Mouse (Mus musculus) heart, embryonic 15.5 days (tissue): Measurements from ENCODE around the gene Gm9999. TPM values are rescaled to one million over a fixed set of nuclear protein-coding genes. Genes with fewer than 3 reads are reported as not detected.
A peak's percentile ranks its signal among the peaks of the same experiment; 100 is the strongest.
"Not testable (repeated sequence)": the region's sequence is repeated elsewhere in the genome, so short reads cannot be mapped to it uniquely, and the experiment has no call there.

Source experiments
- ATAC-seq: fragments of 200-750 bp; cut with Nextera tagmentation; replicated peaks from 2 replicates; pipeline ENCODE4 v1.8.0; 2017; ENCODE audit warnings: low read depth, moderate TSS enrichment; ENCODE audit not compliant: insufficient number of reproducible peaks, insufficient read depth, low FRiP score
- H3K27ac ChIP-seq: fragments of 300-500 bp; sonication (generic); 2 replicates; pipeline ENCODE4 v1.5.1; 2015; ENCODE audit warnings: mild to moderate bottlenecking, inconsistent platforms
- H3K27me3 ChIP-seq: fragments of 300-500 bp; sonication (generic); 2 replicates; pipeline ENCODE4 v1.6.1; 2015; ENCODE audit warnings: inconsistent platforms
- H3K36me3 ChIP-seq: fragments of 300-500 bp; sonication (generic); 2 replicates; pipeline ENCODE4 v1.6.1; 2015; ENCODE audit warnings: mild to moderate bottlenecking, inconsistent platforms
- H3K4me1 ChIP-seq: fragments of 300-500 bp; sonication (generic); replicated peaks from 2 replicates; pipeline ENCODE4 v1.6.1; 2015; ENCODE audit warnings: inconsistent platforms
- H3K4me2 ChIP-seq: fragments of 300-500 bp; sonication (generic); 2 replicates; pipeline ENCODE4 v1.6.1; 2015; ENCODE audit warnings: inconsistent platforms, mild to moderate bottlenecking, moderate library complexity
- H3K4me3 ChIP-seq: fragments of 300-500 bp; sonication (generic); 2 replicates; pipeline ENCODE4 v1.5.1; 2015; ENCODE audit warnings: mild to moderate bottlenecking, inconsistent platforms
- H3K9ac ChIP-seq: fragments of 300-500 bp; sonication (generic); 2 replicates; pipeline ENCODE4 v1.6.1; 2015; ENCODE audit warnings: mild to moderate bottlenecking, inconsistent platforms
- H3K9me3 ChIP-seq: fragments of 300-500 bp; sonication (generic); replicated peaks from 2 replicates; pipeline ENCODE4 v1.6.1; 2016; ENCODE audit warnings: inconsistent platforms
- WGBS: fragments of 180-500 bp; shearing (Covaris S2); methylation state at CpG from one replicate; pipeline ENCODE4 v1.1.7; 2015; ENCODE audit warnings: mixed read lengths; 5-methylcytosine and 5-hydroxymethylcytosine counted together
- polyA plus RNA-seq: library from polyadenylated mRNA; unstranded; fragments of >200 nt; fragmentation: Nextera tagmentation; extraction: Ambion mirVana; gene quantifications from 2 replicates; pipeline ENCODE4 v1.2.1, GENCODE M21; 2015

Gene Gm9999
- polyA plus RNA-seq, 1 experiment from 2014 or later = not detected

DNA sequence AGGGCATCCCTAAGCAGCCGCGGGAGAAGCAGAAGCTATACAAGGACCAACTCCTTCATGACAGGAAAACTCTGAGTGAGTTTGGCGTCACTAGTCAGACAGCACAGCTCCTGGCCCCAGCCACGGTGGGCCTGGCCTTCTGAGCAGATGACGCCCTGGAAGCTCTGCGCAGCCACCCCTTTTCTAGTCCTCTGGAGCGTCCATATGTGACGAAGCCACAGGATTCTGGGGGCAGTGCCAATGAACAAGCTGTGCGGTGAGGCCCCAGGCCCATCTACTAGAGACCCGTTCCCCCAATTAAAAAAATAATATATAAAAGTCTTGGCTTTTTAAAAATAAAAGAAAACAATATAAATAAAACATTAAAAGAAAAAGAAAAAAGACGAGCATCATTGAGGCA, 7.9 kb upstream of the Gm9999 start:
- no peak for ATAC-seq
- Histone ChIP-seq H3K9ac (no peak overlapping the region), H3K4me3 (no peak overlapping the region), H3K4me1 (no peaks in the 10 kb centered on the region), H3K4me2 (no peak overlapping the region), H3K36me3 (no peaks in the 10 kb centered on the region), H3K9me3 (no peaks in the 10 kb centered on the region), H3K27ac (no peak overlapping the region), H3K27me3 (no peaks in the 10 kb centered on the region)
- 85% methylated on average over 11 of the region's 11 CpGs for WGBS

DNA sequence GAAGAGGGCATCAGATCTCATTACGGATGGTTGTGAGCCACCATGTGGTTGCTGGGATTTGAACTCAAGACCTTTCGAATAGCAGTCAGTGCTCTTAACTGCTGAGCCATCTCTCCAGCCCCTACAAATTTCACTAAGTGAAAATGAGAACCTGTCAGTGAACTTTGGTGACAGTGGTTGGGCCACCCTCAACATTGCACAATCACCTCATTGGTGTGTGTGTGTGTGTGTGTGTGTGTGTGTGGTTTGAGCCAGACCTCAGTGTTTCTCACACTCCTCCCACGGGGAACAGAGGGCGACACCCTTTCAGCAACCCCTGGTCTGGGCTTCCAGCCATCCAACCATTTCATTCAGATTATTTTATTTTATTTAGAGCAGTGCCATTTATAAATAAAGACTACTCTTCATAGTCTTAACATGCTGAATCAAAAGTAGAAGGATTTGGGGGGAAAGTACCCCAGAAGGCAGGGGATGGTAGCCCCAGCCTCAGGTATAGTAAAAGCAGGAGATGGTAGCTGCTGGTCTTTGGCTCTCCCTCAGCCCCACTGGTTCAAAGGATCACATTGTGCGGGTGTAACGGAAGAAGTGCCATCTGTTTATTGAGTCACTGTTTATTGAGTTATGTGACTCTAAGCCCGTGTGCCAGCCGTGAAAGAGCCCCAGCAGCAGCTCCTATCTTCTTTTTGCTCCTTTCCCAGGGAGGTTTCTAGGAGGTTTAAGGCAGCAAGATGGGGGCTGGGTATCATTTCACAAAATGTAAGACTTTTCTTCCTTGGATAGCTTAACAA, 2.5 kb downstream of the Gm9999 start:
- Histone ChIP-seq H3K27me3 (no peaks in the 10 kb centered on the region), H3K9me3 (no peaks in the 10 kb centered on the region), H3K4me1 (peaks cover 2% of the 10 kb centered on the region; the same call in 1 of the 2 replicates), H3K27ac (0 out of 2 replicates have a peak overlapping the region, but pooled peaks have one; percentile 17), H3K36me3 (no peaks in the 10 kb centered on the region), H3K4me2 (no peak overlapping the region), H3K4me3 (no peak overlapping the region), H3K9ac (no peak overlapping the region)
- no peak for ATAC-seq
- WGBS = 44% methylated on average over 8 of the region's 8 CpGs

DNA sequence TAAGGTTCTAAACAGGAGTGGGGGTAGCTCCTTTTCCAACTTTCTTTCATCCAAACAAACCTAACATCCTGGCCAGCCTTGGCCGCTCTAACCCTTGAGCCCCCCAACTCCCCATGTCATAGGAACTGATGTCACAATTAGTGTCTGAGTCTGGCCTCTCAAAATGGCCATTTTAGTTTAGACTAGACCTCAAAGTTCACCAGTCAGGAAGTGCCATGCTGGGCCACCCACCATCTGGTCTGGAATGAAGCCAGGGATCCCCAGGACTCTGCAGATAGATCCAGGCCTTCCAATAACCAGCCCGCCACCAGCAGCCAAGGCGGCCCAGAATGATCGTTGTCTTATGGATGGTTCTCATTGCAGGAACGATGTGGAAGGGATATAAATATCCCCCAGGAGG, 3.3 kb downstream of the Gm9999 start:
- H3K9ac ChIP-seq = no peak overlapping the region
- no peaks in the 10 kb centered on the region for H3K9me3 ChIP-seq
- H3K4me1 ChIP-seq = peaks cover 2% of the 10 kb centered on the region; the same call in 1 of the 2 replicates
- 55% methylated on average over 5 of the region's 5 CpGs for WGBS
- ATAC-seq = no peak
- no peak overlapping the region for H3K4me3 ChIP-seq
- no peaks in the 10 kb centered on the region for H3K27me3 ChIP-seq
- H3K27ac ChIP-seq = peak overlapping the region; percentile 17; the same call in 1 of the 2 replicates
- H3K4me2 ChIP-seq = no peak overlapping the region
- peaks cover 2% of the 10 kb centered on the region; the same call in 1 of the 2 replicates for H3K36me3 ChIP-seq

DNA sequence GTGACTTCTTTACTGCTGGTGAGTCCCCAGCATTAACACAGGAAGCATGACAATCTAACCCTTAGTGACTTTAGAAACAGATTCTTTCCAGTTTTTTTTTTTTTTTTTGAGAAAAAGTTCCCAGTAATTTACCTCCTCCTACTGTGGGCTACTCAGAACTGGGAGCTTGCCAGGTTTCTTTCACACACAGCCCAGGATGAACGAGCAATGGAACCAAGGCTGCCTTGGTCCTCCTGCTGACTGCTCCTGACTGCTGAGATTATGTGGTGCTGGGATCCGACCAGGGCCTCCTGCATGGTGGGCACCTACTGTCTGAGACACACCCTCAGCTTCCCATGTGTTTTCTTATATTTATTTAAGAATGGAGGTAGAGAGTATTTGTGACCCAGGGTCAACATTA, 3.7 kb downstream of the Gm9999 start:
- Histone ChIP-seq H3K4me1 (peaks cover 2% of the 10 kb centered on the region; the same call in 1 of the 2 replicates), H3K4me2 (no peak overlapping the region), H3K9ac (no peak overlapping the region), H3K27me3 (no peaks in the 10 kb centered on the region), H3K9me3 (no peaks in the 10 kb centered on the region), H3K27ac (peak overlapping the region; percentile 17; the same call in 1 of the 2 replicates), H3K36me3 (peaks cover 6% of the 10 kb centered on the region; the same call in 1 of the 2 replicates), H3K4me3 (no peak overlapping the region)
- ATAC-seq = no peak
- 33% methylated on average over 2 of the region's 2 CpGs for WGBS

DNA sequence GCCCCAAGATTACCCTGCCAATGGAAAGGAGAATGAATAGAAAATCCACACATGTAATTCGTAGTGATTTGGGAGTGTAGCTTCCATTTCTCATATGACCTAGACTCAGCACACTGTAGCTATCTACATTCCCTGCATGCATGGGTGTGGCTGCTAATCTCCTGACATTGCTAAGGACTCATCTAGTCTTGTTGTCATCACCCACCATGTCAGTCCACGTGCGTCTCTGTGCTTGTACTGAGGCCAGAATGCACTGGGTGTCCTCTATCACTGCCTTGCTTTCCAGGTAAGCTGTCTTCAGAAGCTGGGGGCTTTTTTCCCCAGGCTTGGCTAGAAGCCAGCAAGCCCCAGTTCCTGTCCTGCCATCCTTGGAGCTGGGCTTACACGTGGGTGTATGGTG, 6.0 kb downstream of the Gm9999 start:
- not testable (repeated sequence) for H3K27me3 ChIP-seq, H3K27ac ChIP-seq, H3K4me2 ChIP-seq, H3K9me3 ChIP-seq, H3K9ac ChIP-seq, ATAC-seq, H3K4me1 ChIP-seq, H3K4me3 ChIP-seq
- 51% methylated on average over 4 of the region's 4 CpGs for WGBS
- peaks cover 27% of the 10 kb centered on the region for H3K36me3 ChIP-seq

DNA sequence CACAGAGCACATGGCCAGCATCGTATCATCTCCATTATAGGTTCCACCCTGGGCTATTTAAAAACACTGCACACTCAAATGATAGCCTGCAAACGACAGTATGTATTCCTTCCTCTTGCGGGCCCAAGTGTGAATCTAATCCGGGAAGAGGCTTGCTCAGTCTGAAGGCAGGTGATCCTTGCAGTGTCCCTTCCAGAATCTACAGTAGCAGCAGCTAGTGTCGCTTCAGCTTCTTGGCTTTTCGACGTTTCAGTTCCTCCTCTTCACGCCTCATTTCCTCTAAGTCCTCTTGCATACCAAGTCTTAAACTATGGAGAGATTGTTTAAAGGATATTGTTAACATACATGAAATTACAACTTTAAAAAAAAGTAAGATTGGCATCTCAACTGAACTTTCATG, 9.7 kb downstream of the Gm9999 start:
- no peak overlapping the region for H3K4me3 ChIP-seq
- no peaks in the 10 kb centered on the region for H3K9me3 ChIP-seq
- H3K27me3 ChIP-seq = no peaks in the 10 kb centered on the region
- no peak overlapping the region for H3K9ac ChIP-seq
- no peak overlapping the region for H3K4me2 ChIP-seq
- peaks cover 62% of the 10 kb centered on the region for H3K36me3 ChIP-seq
- H3K27ac ChIP-seq = no peak overlapping the region
- no peak for ATAC-seq
- 79% methylated on average over 8 of the region's 8 CpGs for WGBS
- peaks cover 16% of the 10 kb centered on the region for H3K4me1 ChIP-seq

DNA sequence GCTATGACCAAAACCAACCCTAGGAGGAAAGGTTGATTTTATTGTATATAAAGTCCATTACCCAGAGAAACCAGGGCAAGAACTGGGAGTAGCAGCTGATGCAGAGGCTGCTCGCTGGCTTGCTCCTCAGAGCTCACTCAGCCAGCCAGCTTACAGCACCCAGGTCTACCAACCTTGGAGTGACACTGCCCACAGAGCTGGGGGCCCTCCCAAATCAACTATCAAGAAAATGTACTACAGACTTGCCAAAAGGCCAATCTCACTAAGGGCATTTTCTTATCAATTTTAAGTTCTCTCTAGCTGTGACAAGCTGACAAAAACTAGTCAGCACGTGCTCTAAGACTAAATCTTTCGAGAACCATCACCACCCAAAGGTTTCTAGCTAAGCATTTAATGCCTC, 12.2 kb downstream of the Gm9999 start:
- Histone ChIP-seq H3K27me3 (no peaks in the 10 kb centered on the region), H3K4me3 (no peak overlapping the region), H3K4me1 (peaks cover 19% of the 10 kb centered on the region), H3K4me2 (no peak overlapping the region), H3K27ac (no peak overlapping the region), H3K36me3 (peaks cover 72% of the 10 kb centered on the region), H3K9ac (no peak overlapping the region), H3K9me3 (no peaks in the 10 kb centered on the region)
- ATAC-seq = no peak
- 86% methylated on average over 3 of the region's 3 CpGs for WGBS

DNA sequence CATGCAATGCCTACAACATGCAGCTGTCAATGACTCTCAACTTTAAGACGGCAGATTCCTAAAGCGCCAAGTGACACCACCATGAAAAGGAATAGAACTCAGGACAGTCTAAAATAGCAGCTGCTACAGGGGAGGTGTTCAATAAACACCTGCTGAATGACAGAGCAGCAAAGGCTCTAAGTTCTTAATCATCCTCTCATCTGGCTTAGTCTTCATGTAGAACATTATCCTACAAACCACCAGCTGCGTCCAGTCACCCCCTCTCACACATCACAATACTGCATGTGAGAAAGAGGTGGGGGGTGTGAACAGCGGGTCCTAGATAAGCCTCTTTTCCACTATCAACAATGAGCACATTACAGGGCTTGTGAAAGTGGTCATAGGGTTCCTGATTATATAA, 13.6 kb downstream of the Gm9999 start:
- H3K9ac ChIP-seq = no peak overlapping the region
- no peak overlapping the region for H3K4me3 ChIP-seq
- no peak overlapping the region for H3K27ac ChIP-seq
- no peak overlapping the region for H3K4me2 ChIP-seq
- peaks cover 67% of the 10 kb centered on the region for H3K36me3 ChIP-seq
- 67% methylated on average over 4 of the region's 4 CpGs for WGBS
- H3K4me1 ChIP-seq = peaks cover 30% of the 10 kb centered on the region
- H3K27me3 ChIP-seq = no peaks in the 10 kb centered on the region
- no peak for ATAC-seq
- H3K9me3 ChIP-seq = no peaks in the 10 kb centered on the region

DNA sequence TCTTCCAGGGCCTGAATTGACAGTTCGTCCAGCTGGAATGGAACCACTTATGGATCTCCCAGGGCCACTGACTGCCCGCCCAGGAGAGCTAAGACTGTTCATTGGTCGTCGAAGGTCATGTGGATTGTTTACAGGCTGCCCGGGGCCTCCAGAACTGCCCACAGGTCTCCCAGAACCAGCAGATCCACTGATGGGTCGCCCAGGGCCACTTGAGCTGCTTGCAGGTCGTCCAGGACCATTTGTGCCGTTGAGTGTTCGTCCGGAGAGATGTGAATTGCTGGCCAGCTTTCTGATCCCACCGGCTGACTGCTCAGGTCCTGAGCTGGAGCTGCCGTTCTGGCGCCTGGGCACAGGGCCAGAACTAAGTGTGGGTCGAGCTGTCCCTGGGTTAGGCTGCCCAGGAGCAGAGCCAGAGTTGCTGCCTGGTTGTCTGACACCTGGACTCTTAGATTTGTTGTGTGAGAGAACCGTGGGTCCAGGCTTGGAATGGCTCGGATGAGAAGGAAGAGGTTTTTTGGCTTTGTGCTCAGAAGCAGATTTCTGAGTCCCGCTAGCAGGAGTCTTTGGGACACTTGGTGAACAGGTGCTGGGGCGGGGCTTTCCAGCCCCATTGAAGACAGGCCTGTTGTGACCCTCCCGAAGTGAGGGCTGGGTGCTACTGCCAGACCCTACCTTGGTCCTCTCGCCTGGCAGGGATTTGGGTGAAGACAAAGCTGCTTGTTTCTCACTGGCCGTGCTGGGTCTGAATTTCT, 14.4 kb downstream of the Gm9999 start:
- Histone ChIP-seq H3K4me1 (peaks cover 37% of the 10 kb centered on the region), H3K4me3 (0 out of 2 replicates have a peak overlapping the region, but pooled peaks have one; percentile 17), H3K27me3 (no peaks in the 10 kb centered on the region), H3K4me2 (peak overlapping the region; percentile 49), H3K27ac (peak overlapping the region; percentile 65), H3K9ac (0 out of 2 replicates have a peak overlapping the region, but pooled peaks have one; percentile 25), H3K9me3 (no peaks in the 10 kb centered on the region), H3K36me3 (peaks cover 61% of the 10 kb centered on the region)
- 61% methylated on average over 21 of the region's 21 CpGs for WGBS
- ATAC-seq = no peak; the same call in 1 of the 2 replicates

DNA sequence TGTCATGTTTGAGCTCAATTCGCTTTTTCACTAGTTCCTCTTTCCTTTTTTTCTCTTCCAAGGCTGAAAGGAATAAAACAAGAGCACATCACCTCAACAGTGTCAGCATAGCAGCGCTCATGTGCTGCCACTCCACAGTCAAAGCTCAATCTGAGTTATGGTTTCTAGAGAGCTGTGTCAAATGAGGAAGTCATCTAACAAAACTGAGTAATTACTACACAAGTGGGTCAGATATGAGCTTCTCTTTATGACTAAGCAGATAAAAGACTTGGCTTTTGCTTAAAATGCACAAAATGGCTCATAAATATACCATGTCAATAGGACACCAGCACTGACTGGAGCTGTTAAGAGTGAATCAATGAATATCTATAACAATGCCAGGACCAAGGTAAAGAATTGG, 15.6 kb downstream of the Gm9999 start:
- no peak for ATAC-seq

DNA sequence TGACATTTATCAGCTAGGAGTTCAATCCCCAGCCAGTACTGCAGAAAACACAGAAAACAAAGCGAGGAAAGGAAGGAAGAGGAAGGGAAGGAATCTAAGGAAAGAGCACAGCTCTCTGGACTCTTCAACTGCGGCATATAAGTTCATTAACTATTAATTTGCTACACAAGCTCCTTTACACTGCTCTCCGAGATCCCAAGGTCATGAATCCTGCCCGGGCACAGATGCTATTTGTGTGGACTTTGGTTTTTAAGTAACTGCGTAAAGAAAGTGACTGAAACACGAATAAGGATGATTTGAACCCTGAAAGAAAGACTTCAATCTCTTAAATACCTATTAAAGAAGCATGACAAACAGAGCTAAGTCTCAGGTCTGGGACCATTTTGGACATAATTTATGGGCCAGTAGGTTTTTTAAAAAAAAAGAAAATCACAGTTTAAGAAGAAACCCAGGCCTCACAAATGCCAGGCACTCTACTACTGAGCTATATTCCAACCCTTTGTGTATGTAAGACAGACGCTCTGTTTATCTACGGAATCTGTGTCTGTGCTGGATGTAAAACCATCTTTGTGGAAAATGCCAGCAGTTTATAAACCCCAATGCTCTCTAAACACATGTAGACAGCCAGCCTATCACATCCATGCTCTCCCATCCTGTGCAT, 16.7 kb downstream of the Gm9999 start:
- no peaks in the 10 kb centered on the region for H3K27me3 ChIP-seq
- H3K4me1 ChIP-seq = peaks cover 49% of the 10 kb centered on the region
- ATAC-seq = no peak
- H3K9ac ChIP-seq = no peak overlapping the region
- H3K9me3 ChIP-seq = no peaks in the 10 kb centered on the region
- peak overlapping the region; percentile 29; the same call in 1 of the 2 replicates for H3K27ac ChIP-seq
- peaks cover 38% of the 10 kb centered on the region for H3K36me3 ChIP-seq
- no peak overlapping the region for H3K4me2 ChIP-seq
- WGBS = 71% methylated on average over 8 of the region's 8 CpGs
- H3K4me3 ChIP-seq = no peak overlapping the region

More for the DNA sequence above, 15.6 kb downstream of the Gm9999 start:
- H3K9me3 ChIP-seq = no peaks in the 10 kb centered on the region
- H3K9ac ChIP-seq = no peak overlapping the region
- H3K4me1 ChIP-seq = peaks cover 46% of the 10 kb centered on the region
- no peak overlapping the region for H3K4me3 ChIP-seq
- H3K27me3 ChIP-seq = no peaks in the 10 kb centered on the region
- 98% methylated on average over 2 of the region's 2 CpGs for WGBS
- no peak overlapping the region for H3K4me2 ChIP-seq
- no peak overlapping the region for H3K27ac ChIP-seq
- peaks cover 50% of the 10 kb centered on the region for H3K36me3 ChIP-seq
